Mouse (Mus musculus) MEL (cell line): Measurements from ENCODE around the gene 1600002K03Rik.

Experiments used
- CTCF ChIP-seq, 3 experiments: IDR thresholded peaks in 2 of 3; conservative IDR thresholded peaks in 1 of 3; 2 replicates each; pipeline ENCODE4 v1.5.1; 2011 to 2012; ENCODE audit warnings: low read length in 3 of 3, low read depth in 2 of 3, mild to moderate bottlenecking in 2 of 3, improper control_type of control experiment in 1 of 3, inconsistent platforms in 1 of 3, mixed read lengths in 1 of 3, moderate library complexity in 1 of 3; ENCODE audit not compliant: control insufficient read depth in 1 of 3, insufficient read depth in 1 of 3, poor library complexity in 1 of 3, severe bottlenecking in 1 of 3
- E2F4 ChIP-seq: IDR thresholded peaks from 2 replicates; pipeline ENCODE4 v1.6.1; 2011; ENCODE audit warnings: low read depth, low read length, improper control_type of control experiment, borderline replicate concordance
- MAZ ChIP-seq: IDR thresholded peaks from 2 replicates; pipeline ENCODE4 v1.6.1; 2012; ENCODE audit warnings: low read depth, mild to moderate bottlenecking, inconsistent platforms, low read length, improper control_type of control experiment
- MEF2A ChIP-seq: IDR thresholded peaks from 2 replicates; pipeline ENCODE4 v1.6.1; 2014; ENCODE audit warnings: low read depth, mild to moderate bottlenecking, inconsistent platforms, low read length, improper control_type of control experiment; ENCODE audit not compliant: poor library complexity, insufficient replicate concordance, severe bottlenecking; ENCODE audit errors: extremely low read depth
- MYC ChIP-seq: IDR thresholded peaks from 2 replicates; pipeline ENCODE4 v1.6.1; 2011; ENCODE audit warnings: low read depth, mild to moderate bottlenecking, low read length, improper control_type of control experiment, moderate library complexity
- POLR2A ChIP-seq, 2 experiments: IDR thresholded peaks; 2 replicates each; pipeline ENCODE4 v1.6.1; 2011 to 2012; ENCODE audit warnings: low read length in 2 of 2, mild to moderate bottlenecking in 2 of 2, control low read depth in 1 of 2, improper control_type of control experiment in 1 of 2, low read depth in 1 of 2, moderate library complexity in 1 of 2; ENCODE audit not compliant: control insufficient read depth in 1 of 2, insufficient read depth in 1 of 2, poor library complexity in 1 of 2
- RAD21 ChIP-seq: IDR thresholded peaks from 2 replicates; pipeline ENCODE4 v1.6.1; 2011; ENCODE audit warnings: mild to moderate bottlenecking, low read depth, low read length, improper control_type of control experiment
- SMC3 ChIP-seq: IDR thresholded peaks from 2 replicates; pipeline ENCODE4 v1.6.1; 2011; ENCODE audit warnings: low read depth, low read length, improper control_type of control experiment
- ZC3H11A ChIP-seq: IDR thresholded peaks from 2 replicates; pipeline ENCODE4 v1.6.1; 2012; ENCODE audit warnings: low read depth, mild to moderate bottlenecking, inconsistent platforms, low read length, improper control_type of control experiment
- ZKSCAN1 ChIP-seq: IDR thresholded peaks from 2 replicates; pipeline ENCODE4 v1.6.1; 2012; ENCODE audit warnings: low read depth, mild to moderate bottlenecking, inconsistent platforms, low read length, improper control_type of control experiment, moderate library complexity

DNA sequence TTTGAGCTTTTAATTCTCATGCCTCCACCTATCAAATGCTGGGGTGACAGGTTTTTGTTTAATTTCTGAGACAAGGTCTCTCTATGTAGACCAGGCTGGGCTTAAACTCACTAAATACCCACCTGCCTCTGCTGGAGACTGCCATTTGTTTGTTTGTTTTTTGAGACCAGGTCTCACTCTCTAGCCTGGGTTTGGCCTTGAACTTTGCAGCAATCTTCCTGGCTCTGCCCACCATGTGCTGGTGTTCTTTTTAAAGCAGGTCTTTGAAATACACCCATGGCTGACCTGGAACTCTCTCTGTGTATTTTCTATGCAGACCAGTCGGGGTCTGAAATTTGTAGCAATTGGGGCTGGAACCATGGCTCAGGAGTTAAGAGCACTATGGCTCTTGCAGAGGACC, 37.1 kb upstream of the 1600002K03Rik start:
- TF ChIP-seq SMC3 (no peak), MYC (no peak), POLR2A (IDR thresholded peaks at IDR 0.05; ENCODE audit: control insufficient read depth in 1 of 2, insufficient read depth in 1 of 2, low read depth in 1 of 2, low read length in 2 of 2, poor library complexity in 1 of 2) (no peak), MAZ (no peak), RAD21 (no peak), MEF2A (no peak), CTCF (IDR thresholded peaks at IDR 0.05 in 2 of 3, conservative IDR thresholded peaks at IDR 0.05 in 1 of 3; ENCODE audit: control insufficient read depth in 1 of 3, insufficient read depth in 1 of 3, low read depth in 2 of 3, low read length in 3 of 3, poor library complexity in 1 of 3, severe bottlenecking in 1 of 3) (no peak), ZKSCAN1 (no peak), ZC3H11A (no peak), E2F4 (no peak)
